Mouse (Mus musculus) spleen, postnatal 4 days (tissue): ENCODE measurements around the gene Ccdc58.
A peak's percentile ranks its signal among the peaks of the same experiment; 100 is the strongest.
"Not testable (repeated sequence)": the region's sequence is repeated elsewhere in the genome, so short reads cannot be mapped to it uniquely, and the experiment has no call there.

Experiments
- DNase-seq, 2 experiments: peaks; one replicate each; pipeline ENCODE4 v3.0.0; 2022; ENCODE audit warnings: low spot score in 2 of 2

Ccdc58 gene

DNA sequence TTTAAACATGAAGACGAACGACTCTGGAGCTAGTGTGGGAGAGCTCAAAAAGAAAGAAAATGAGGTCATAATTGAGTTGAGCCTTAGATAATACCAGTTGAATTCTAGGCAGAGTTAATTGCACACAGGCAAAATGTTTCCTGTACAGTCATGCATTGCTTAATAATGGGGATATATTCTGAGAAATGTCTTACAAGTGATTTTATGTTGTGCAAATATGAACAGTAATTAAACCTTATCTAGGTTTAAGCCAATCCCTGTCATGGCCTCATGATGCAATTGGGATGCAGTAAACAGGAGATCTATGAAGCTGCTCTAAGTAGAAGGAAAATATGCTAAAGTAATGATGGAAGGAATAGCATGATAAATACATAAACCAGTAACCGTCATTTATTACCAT, 3.3 kb downstream of the Ccdc58 start:
- DNase-seq = no peak

GRCm38 (mm10) chr16:36079916-36080315, 8.4 kb downstream of the Ccdc58 start:
- no peak for DNase-seq

DNA sequence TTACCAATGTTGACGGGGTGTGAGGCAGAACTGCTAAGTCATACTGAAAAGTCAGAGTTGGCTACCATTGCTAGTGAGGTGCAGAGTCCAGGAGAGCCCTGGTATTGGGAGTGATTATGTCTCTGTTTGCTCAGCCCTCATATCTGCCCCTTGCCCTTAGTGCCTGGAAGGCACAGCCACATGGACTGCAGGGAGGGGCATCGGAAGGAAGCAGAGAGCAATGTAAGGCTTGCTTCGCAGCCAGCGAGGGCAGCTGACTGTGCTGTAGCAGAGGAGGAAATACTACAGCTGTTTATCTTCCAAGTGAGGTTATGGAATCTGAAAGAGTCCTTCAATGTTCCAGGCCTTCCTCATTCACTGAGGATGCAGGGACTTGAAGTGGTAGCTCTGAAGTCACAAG, 16.4 kb downstream of the Ccdc58 start:
- no peak for DNase-seq

- no peak for DNase-seq
These were observed 17.6 kb downstream of the Ccdc58 start for GRCm38 (mm10) chr16:36089065-36089464.

GRCm38 (mm10) chr16:36089850-36090616, 18.5 kb downstream of the Ccdc58 start:
- no peak for DNase-seq

- no peak for DNase-seq
These were observed 19.5 kb downstream of the Ccdc58 start for GRCm38 (mm10) chr16:36090785-36091509.

GRCm38 (mm10) chr16:36094079-36094478, 22.6 kb downstream of the Ccdc58 start:
- no peak for DNase-seq

- DNase-seq = not testable (repeated sequence)
These were observed 26.5 kb downstream of the Ccdc58 start for GRCm38 (mm10) chr16:36097813-36098499.

DNA sequence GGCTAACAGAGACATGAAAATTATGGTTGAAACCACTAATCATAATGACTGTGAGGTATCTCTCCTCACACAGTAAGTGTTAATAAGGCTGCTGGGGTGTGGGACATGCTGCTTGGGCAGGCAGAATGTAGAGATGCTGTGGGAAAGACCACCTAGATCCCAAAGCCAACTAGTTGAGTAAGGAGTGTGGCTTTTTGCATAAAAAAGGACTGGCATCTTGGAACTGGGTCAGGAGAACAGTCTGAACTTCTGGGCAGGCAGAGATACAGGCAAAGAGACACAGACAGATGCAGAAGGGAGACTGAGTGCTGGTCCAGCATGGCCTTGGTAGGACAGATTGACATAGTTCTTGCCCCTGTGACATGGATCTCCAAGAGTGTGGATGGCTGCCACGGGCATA, 30.0 kb downstream of the Ccdc58 start:
- DNase-seq = peak in 1 of 2 experiments; percentile 33

DNA sequence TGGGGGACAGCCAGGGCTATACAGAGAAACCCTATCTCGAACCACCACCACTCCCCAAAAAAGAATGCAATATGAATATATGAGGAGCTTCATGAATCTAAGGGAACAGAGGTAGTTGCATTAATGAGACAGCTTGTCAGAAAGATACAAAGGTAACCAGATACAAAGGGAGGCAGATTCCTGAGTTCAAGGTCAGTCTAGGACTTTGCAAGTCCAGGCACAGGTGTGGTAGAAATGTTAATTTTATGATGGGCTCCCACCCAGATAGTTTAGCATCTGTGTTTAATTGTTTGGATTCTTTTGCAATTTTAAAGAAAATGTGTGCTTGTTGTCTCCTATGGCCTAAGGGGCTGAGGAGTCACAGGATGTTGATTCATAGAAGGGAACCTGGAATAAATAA, 30.7 kb downstream of the Ccdc58 start:
- DNase-seq = no peak

DNA sequence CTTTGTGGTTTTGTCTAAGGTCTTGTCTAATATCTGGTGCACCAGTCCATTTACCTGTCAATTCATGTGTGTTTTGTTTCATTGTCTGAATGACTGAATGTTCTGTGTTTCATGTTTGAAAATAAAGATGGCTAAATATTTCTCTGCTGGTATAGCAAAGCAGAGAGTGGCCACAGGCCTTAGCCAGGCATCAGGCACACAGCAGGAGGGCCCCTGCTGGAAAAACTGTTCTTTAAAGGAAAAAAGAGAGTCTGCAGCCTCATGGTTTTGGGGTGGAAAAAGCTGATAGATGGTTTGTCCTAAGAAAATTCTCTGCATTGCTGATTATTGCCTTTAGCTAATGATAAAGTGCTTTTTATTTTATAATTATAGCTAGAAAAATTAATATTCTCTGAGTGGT, 40.0 kb downstream of the Ccdc58 start:
- not testable (repeated sequence) for DNase-seq

DNA sequence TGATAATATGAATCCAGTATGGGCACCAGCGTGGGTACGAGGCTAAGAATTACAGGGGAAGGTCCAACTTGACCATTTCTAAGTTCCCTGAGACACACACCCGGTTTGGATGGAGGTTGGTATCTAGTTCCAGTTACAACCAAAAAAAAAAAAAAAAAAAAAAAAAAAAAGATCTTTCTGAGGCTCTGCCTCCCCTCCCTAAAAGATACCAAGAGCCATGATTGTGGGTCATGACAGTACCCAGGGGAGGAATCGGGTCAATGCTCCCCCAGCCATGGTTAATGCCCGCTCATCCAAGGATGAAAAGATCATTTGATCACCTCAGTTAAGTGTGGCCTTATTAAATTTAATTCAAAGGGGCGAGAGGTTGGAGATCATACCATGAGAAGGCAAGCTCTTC, 44.3 kb downstream of the Ccdc58 start:
- DNase-seq = not testable (repeated sequence)

GRCm38 (mm10) chr16:36128092-36128491, 56.6 kb downstream of the Ccdc58 start:
- DNase-seq = no peak

DNA sequence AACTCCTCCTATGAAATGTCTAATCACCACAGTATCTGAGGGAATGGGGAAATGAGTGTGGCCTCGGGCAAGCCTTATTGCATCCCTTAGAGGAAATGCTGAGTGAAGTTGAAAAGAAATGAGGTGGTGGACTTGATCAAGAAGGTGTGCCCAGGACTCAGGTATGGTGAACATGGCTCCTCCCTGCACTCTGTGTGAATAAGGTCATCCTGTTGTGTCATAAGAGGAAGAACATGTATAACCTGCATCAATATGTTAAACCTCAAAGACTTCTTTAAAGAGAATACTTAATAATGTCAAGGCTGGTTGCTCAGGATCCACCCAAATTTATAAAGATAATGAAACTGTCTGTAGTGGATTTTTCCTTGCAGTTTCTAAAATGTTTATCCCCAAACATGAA, 59.7 kb downstream of the Ccdc58 start, which contains the start of gene Csta1:
TSS of gene Csta1 (minus strand) at position 101 of the 400 bp plus-strand sequence.
- no peak for DNase-seq

GRCm38 (mm10) chr16:36138201-36138600, 66.7 kb downstream of the Ccdc58 start:
- no peak for DNase-seq
